Mouse (Mus musculus) midbrain, embryonic 10.5 days (tissue): ENCODE measurements around the gene Adat2. TPM values are rescaled to one million over a fixed set of nuclear protein-coding genes. Genes with fewer than 3 reads are reported as not detected.
A peak's percentile ranks its signal among the peaks of the same experiment; 100 is the strongest.

Experiments
- DNase-seq: peaks from one replicate; pipeline ENCODE4 v3.0.0-alpha.2; 2017; ENCODE audit warnings: low spot score
- H3K27ac ChIP-seq: fragments of 300-500 bp; sonication (generic); replicated peaks from 2 replicates; pipeline ENCODE4 v1.5.1; 2016; ENCODE audit warnings: mild to moderate bottlenecking
- H3K27me3 ChIP-seq: fragments of 300-500 bp; sonication (generic); 2 replicates; pipeline ENCODE4 v1.6.1; 2016; ENCODE audit warnings: low read depth, mild to moderate bottlenecking; ENCODE audit not compliant: poor library complexity, severe bottlenecking
- H3K36me3 ChIP-seq: fragments of 300-500 bp; sonication (generic); 2 replicates; pipeline ENCODE4 v1.6.1; 2016; ENCODE audit warnings: mild to moderate bottlenecking, moderate library complexity
- H3K4me1 ChIP-seq: fragments of 300-500 bp; sonication (generic); 2 replicates; pipeline ENCODE4 v1.6.1; 2016
- H3K4me3 ChIP-seq: fragments of 300-500 bp; sonication (generic); 2 replicates; pipeline ENCODE4 v1.5.1; 2016; ENCODE audit warnings: mild to moderate bottlenecking, moderate library complexity
- H3K9me3 ChIP-seq: fragments of 300-500 bp; sonication (generic); replicated peaks from 2 replicates; pipeline ENCODE4 v1.6.1; 2016; ENCODE audit warnings: mild to moderate bottlenecking
- WGBS: fragments of 180-500 bp; shearing (Covaris S2); methylation state at CpG from one replicate; pipeline ENCODE4 v1.1.7; 2016; 5-methylcytosine and 5-hydroxymethylcytosine counted together
- polyA plus RNA-seq: library from polyadenylated mRNA; unstranded; fragments of >200 nt; fragmentation: Nextera tagmentation; extraction: Ambion mirVana; gene quantifications from 2 replicates; pipeline ENCODE4 v1.2.1, GENCODE M21; 2016

Adat2 gene
- polyA plus RNA-seq, 1 experiment from 2014 or later, result 4.5 TPM

DNA sequence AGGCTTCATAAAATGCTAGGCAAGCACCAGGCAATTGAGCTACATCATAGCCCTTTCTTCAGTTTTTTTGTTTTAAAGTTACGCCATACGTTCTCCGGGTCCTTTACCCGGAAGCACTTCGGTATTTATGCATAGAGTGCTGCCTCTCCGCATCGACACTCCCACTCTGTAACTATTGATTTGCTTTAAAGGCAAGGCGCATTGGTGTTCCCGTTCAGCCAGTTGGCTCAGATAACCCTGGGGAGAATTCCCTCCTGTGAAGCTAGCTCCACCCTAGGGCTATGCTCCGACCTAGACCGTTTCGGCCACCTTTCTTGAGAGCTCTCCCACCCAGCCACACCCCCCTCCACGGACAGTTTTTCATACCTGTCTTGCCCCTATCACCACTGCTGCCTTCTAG, 13.7 kb downstream of the Adat2 start:
- no peak for DNase-seq

DNA sequence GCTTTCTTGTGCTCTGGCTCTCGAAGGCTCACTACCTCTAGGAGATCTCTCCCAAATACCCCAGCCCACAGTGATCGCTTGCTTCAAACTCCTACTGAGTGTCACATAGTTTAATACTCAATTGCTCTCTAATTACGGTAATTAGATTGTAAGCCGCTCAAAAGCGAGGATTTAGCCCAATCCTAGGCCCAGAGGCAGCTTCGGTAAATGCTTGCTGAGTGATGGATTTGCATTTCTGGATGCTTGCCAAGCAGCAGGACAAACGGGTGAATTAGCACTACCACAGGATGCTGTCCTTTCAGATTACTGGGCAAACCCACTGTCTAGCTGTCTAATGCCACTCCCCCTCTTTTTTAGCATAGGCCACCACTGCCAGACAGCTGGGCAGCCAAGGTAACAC, 17.1 kb downstream of the Adat2 start:
- peaks cover 18% of the 10 kb centered on the region for H3K4me1 ChIP-seq
- H3K27me3 ChIP-seq, result peaks cover 52% of the 10 kb centered on the region
- H3K27ac ChIP-seq, result no peak overlapping the region
- H3K36me3 ChIP-seq, result no peaks in the 10 kb centered on the region
- 65% methylated on average over 7 of the region's 7 CpGs for WGBS
- no peaks in the 10 kb centered on the region for H3K9me3 ChIP-seq
- no peak for DNase-seq
- no peak overlapping the region for H3K4me3 ChIP-seq

More for the DNA sequence above, 13.7 kb downstream of the Adat2 start:
- H3K4me1 ChIP-seq, result peaks cover 20% of the 10 kb centered on the region
- WGBS, result 65% methylated on average over 13 of the region's 13 CpGs
- peaks cover 38% of the 10 kb centered on the region for H3K27me3 ChIP-seq
- H3K27ac ChIP-seq, result no peak overlapping the region
- peaks cover 25% of the 10 kb centered on the region for H3K36me3 ChIP-seq
- H3K4me3 ChIP-seq, result no peak overlapping the region
- H3K9me3 ChIP-seq, result no peaks in the 10 kb centered on the region

DNA sequence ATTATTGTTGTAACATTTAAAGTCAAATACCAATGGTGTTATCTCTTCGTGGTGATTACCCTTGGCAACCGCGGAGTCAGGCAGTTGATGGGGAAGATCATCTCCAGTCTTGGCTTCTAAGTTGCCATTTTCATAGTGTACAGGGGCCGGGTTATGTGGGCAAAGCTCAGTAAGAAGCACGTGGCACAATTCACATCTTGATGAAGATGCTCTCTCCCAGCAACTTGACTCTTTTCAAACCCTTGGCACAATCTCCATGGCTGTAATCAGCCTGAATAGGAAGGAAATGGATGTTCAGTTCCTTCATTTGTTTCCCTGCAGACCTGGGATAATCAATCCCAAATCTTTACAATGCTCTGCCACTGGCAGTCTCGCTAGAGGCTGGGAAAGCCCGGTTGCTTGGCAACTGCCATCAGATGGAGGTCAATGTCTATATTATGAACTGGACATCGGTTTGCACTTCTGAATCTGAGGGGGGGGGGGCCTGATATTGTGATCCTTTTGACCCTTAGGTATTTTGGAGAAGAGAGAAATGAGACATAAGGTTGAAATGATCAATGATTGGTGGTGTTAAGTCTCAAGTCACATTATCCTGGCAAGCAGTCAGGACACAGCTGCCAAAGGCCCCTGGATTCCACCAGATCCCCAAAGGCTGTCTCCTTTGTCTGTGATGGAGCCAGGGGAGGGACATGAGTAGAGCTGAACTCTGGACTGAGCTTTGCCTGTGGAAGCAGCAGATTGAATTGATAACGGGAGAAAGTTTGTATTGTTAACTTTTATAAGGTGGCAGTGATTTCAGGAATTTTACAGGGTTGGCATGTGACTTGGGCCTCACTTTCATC, 18.2 kb downstream of the Adat2 start:
- no peak overlapping the region for H3K4me3 ChIP-seq
- H3K9me3 ChIP-seq, result no peaks in the 10 kb centered on the region
- H3K4me1 ChIP-seq, result peaks cover 17% of the 10 kb centered on the region
- DNase-seq, result no peak
- WGBS, result 66% methylated on average over 9 of the region's 9 CpGs
- H3K36me3 ChIP-seq, result no peaks in the 10 kb centered on the region
- peaks cover 53% of the 10 kb centered on the region for H3K27me3 ChIP-seq
- no peak overlapping the region for H3K27ac ChIP-seq

DNA sequence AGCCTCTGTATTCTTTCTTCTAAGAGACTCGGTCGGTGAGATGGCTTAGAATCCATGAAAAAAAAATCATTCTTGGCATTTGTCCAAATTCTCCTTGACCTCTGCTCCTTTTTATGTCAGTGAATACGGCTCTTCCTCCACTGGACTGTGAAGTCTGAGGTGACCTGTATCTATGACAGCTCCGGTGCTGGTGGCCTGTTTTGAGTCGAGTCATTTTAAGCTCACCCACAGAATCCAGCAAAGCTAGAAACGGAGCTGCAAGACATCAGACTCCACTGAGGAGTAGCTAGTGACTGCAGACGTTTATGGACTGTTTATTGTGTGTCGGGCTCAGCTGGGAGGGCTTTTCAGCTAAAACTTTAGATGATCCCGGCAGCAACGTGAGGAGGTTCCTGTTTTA, 19.3 kb downstream of the Adat2 start:
- H3K4me3 ChIP-seq, result no peak overlapping the region
- no peaks in the 10 kb centered on the region for H3K36me3 ChIP-seq
- WGBS, result 81% methylated on average over 10 of the region's 10 CpGs
- no peaks in the 10 kb centered on the region for H3K9me3 ChIP-seq
- H3K4me1 ChIP-seq, result peaks cover 17% of the 10 kb centered on the region
- DNase-seq, result no peak
- no peak overlapping the region for H3K27ac ChIP-seq
- H3K27me3 ChIP-seq, result peaks cover 46% of the 10 kb centered on the region

DNA sequence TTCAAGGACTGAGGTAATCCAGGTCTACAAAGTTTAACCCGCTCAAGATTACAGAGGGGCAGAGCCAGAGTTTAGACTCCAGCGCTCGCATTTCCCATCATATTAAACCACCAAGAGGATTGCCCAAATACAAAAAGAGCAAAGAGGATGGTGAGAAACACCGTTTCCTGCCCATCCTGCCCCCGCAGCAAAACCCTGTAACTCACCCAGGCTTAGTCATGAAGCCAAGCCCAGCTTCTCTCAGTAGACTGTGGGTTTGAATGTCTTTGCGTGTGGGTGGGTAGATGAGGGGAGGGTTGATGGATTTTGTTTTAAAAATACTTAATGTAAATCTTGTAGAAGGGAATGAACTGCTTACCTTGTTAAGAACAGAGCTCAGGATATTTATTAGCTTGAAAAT, 19.7 kb downstream of the Adat2 start:
- Histone ChIP-seq H3K4me3 (no peak overlapping the region), H3K27ac (no peak overlapping the region), H3K27me3 (peaks cover 45% of the 10 kb centered on the region), H3K9me3 (no peaks in the 10 kb centered on the region), H3K36me3 (no peaks in the 10 kb centered on the region), H3K4me1 (peaks cover 17% of the 10 kb centered on the region)
- 87% methylated on average over 6 of the region's 6 CpGs for WGBS
- DNase-seq, result no peak

DNA sequence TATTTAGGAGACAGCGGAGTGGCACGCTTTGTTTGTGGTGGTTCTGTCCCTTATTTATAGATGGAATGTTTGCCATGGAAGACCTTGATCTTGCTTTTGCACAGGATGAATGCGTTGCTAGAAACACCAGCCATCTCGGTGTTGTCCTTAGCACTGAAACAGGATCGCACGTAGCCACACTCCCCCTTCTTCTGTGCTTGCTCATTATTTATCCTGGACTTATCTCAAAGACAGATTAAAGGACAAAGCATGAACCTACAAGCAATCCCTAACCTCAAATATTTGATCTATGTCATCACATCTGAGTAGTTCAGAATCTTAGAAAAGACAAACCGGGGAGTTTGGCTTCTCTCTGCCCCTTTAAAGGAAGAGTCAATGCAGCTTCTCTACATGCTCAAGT, 24.4 kb downstream of the Adat2 start:
- no peaks in the 10 kb centered on the region for H3K9me3 ChIP-seq
- no peak overlapping the region for H3K4me3 ChIP-seq
- H3K36me3 ChIP-seq, result no peaks in the 10 kb centered on the region
- H3K27ac ChIP-seq, result no peak overlapping the region
- H3K4me1 ChIP-seq, result no peaks in the 10 kb centered on the region
- WGBS, result 78% methylated on average over 7 of the region's 7 CpGs
- DNase-seq, result no peak
- H3K27me3 ChIP-seq, result peaks cover 14% of the 10 kb centered on the region

GRCm38 (mm10) chr10:13587914-13588313, 35.2 kb downstream of the Adat2 start:
- Histone ChIP-seq H3K27ac (no peak overlapping the region), H3K9me3 (no peaks in the 10 kb centered on the region), H3K36me3 (no peaks in the 10 kb centered on the region), H3K27me3 (no peaks in the 10 kb centered on the region), H3K4me3 (no peak overlapping the region), H3K4me1 (no peaks in the 10 kb centered on the region)
- WGBS, result 73% methylated on average over 2 of the region's 2 CpGs
- DNase-seq, result no peak

- Histone ChIP-seq H3K27ac (no peak overlapping the region), H3K4me1 (peaks cover 6% of the 10 kb centered on the region; the same call in 1 of the 2 replicates), H3K9me3 (no peaks in the 10 kb centered on the region), H3K4me3 (no peak overlapping the region), H3K27me3 (no peaks in the 10 kb centered on the region), H3K36me3 (no peaks in the 10 kb centered on the region)
- no peak for DNase-seq
- WGBS, result 91% methylated on average over 10 of the region's 10 CpGs
These were observed 39.5 kb downstream of the Adat2 start for GRCm38 (mm10) chr10:13592196-13592595.

DNA sequence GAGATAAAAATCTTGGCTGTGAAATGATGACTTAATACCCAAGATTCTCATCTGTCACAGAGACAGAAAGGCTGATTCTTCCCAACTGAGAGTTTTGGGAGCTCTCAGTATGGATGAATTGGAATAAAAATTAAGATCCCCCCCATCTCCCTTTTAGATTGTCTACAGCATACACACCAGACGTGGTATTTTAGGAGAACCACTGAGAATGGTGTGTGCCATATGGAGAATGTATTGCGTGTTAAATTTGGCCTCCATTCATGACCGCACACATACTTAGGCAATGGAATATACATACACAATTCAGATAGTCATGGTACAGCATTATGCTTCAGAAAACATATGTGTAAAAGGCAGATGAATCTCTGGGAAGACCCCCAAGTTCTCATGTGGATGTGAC, 40.8 kb downstream of the Adat2 start:
- no peaks in the 10 kb centered on the region for H3K27me3 ChIP-seq
- H3K4me1 ChIP-seq, result peaks cover 6% of the 10 kb centered on the region; the same call in 1 of the 2 replicates
- H3K36me3 ChIP-seq, result no peaks in the 10 kb centered on the region
- no peak overlapping the region for H3K4me3 ChIP-seq
- 86% methylated on average over 3 of the region's 3 CpGs for WGBS
- no peaks in the 10 kb centered on the region for H3K9me3 ChIP-seq
- no peak overlapping the region for H3K27ac ChIP-seq
- DNase-seq, result no peak

DNA sequence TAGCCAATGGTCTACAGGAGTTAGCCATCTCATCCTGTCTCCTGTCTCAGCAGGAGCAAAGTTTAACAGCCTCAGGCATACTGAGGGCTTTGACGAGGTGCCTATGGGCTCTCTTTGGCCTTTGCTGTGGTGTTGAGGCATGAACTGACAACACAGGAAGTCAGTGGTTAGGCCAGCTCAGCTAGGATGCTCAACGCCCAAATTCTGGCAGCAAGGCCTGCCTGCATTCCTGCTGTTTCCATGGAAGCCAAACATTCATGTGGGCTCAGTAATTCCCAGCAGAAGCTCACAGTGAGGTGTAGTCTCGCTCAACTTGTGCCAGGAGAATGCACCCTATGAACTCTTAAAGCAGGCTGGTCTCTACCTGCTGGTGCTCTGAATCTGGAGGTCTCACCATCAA, 43.4 kb downstream of the Adat2 start:
- Histone ChIP-seq H3K27me3 (no peaks in the 10 kb centered on the region), H3K27ac (no peak overlapping the region), H3K36me3 (no peaks in the 10 kb centered on the region), H3K4me3 (no peak overlapping the region), H3K4me1 (peaks cover 6% of the 10 kb centered on the region; the same call in 1 of the 2 replicates), H3K9me3 (peaks cover 8% of the 10 kb centered on the region; the same call in 1 of the 2 replicates)
- DNase-seq, result peak; percentile 19
- 47% methylated on average over 3 of the region's 3 CpGs for WGBS

- DNase-seq, result no peak
- WGBS, result 86% methylated on average over 9 of the region's 9 CpGs
- Histone ChIP-seq H3K9me3 (peaks cover 10% of the 10 kb centered on the region; the same call in 1 of the 2 replicates), H3K36me3 (no peaks in the 10 kb centered on the region), H3K27ac (no peak overlapping the region), H3K27me3 (no peaks in the 10 kb centered on the region), H3K4me1 (peaks cover 6% of the 10 kb centered on the region; the same call in 1 of the 2 replicates), H3K4me3 (no peak overlapping the region)
These were observed 44.2 kb downstream of the Adat2 start for GRCm38 (mm10) chr10:13596866-13597265.

DNA sequence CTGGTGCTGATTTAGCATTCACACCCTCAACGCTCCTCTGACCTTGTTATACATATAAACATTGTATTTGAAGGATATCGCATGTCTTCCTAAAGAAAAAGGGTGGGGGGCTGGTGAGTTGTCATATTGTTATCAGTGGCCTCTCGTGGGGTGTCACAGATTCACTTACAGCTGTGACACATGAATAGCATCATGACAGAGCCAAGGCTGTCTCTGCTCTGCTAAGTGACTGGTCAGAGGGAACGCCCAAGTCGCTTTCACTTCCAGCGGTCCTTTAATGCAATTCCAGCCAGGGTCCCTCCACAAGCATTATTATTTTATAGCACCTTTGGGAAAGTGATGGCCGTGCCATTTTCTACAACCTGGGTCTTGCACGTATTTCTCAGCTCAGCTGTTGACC, 44.8 kb downstream of the Adat2 start:
- 87% methylated on average over 8 of the region's 8 CpGs for WGBS
- Histone ChIP-seq H3K4me3 (no peak overlapping the region), H3K4me1 (peaks cover 6% of the 10 kb centered on the region; the same call in 1 of the 2 replicates)

GRCm38 (mm10) chr10:13600926-13601325, 48.2 kb downstream of the Adat2 start:
- no peaks in the 10 kb centered on the region for H3K27me3 ChIP-seq
- no peak for DNase-seq
- peaks cover 10% of the 10 kb centered on the region; the same call in 1 of the 2 replicates for H3K9me3 ChIP-seq
- peaks cover 5% of the 10 kb centered on the region; the same call in 1 of the 2 replicates for H3K4me1 ChIP-seq
- H3K27ac ChIP-seq, result no peak overlapping the region
- H3K4me3 ChIP-seq, result no peak overlapping the region
- H3K36me3 ChIP-seq, result no peaks in the 10 kb centered on the region
- WGBS, result 75% methylated on average over 2 of the region's 2 CpGs

More for the DNA sequence above, 44.8 kb downstream of the Adat2 start:
- Histone ChIP-seq H3K9me3 (peaks cover 10% of the 10 kb centered on the region; the same call in 1 of the 2 replicates), H3K27me3 (no peaks in the 10 kb centered on the region), H3K27ac (no peak overlapping the region), H3K36me3 (no peaks in the 10 kb centered on the region)
- no peak for DNase-seq
